Mouse (Mus musculus) G1E (cell line): ENCODE data around the gene Tob1.

Source experiments
- CTCF ChIP-seq: IDR thresholded peaks from 2 replicates; pipeline ENCODE4 v1.5.1; 2012; ENCODE audit warnings: low read depth, low read length, inconsistent platforms, mixed read lengths
- TAL1 ChIP-seq: conservative IDR thresholded peaks from 2 replicates; pipeline ENCODE4 v1.6.1; 2012; ENCODE audit warnings: low read depth, low read length, inconsistent platforms, mixed read lengths

DNA sequence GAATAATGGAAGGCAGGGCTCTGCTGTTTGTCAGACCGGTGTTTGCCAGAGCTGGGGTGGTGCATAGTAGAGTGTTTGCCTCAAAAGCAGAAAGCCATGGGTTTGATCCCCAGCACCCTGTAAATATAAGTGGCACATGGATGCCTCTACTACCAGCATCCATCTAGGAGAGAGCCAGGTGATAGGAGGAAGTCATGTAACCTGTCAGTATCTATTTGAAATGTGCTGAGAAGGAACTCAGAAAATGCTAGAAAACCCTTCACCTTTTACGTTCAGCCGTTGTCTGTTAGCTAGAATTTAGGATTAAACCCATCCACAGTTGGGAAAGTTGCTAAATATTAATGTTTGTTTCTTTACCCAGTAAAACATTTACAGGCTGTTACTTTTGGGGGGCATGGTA is 4.3 kb downstream of the Tob1 start:
- TF ChIP-seq CTCF (no peak), TAL1 (no peak)
